Mouse (Mus musculus): ENCODE data around the gene Gfod2. TPM values are rescaled to one million over a fixed set of nuclear protein-coding genes. Genes with fewer than 3 reads are reported as not detected.

Gene Gfod2
- total and polyA plus RNA-seq, 3 experiments: 7.0 to 8.3 TPM; not detected in 1

DNA sequence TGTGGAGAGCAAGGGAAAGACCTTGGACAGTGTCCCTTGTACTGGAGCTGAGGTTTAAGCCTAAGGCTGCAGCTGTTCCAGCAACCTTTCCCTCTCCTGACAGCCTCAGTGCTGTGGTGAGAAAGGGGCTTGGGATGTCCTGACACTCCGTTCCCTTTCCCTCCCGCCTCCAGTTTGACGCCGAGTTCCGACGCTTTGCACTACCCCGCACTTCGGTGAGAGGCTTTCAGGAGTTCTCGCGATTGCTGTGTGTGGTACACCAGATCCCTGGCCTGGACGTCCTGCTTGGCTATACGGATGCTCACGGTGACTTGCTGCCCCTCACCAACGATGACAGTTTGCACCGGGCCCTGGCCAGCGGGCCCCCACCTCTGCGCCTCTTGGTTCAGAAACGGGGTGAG, 56.5 kb downstream of the Gfod2 start:
- H3K27ac ChIP-seq (ENCODE audit: control insufficient read depth, low read depth, low read length): no peak overlapping the region
- DNase-seq (ENCODE audit: low read depth, low spot score): no peak
- H3K79me2 ChIP-seq (ENCODE audit: control insufficient read depth, insufficient read depth, low read length, poor library complexity): peaks cover 10% of the 10 kb centered on the region
- H3K27me3 ChIP-seq (ENCODE audit: control insufficient read depth in 1 of 2, insufficient read depth in 2 of 2, low read length in 2 of 2): no peaks in the 10 kb centered on the region
- peaks cover 0 to 11% of the 10 kb centered on the region in 2 experiments; a peak in 2 of 4 replicates for H3K36me3 ChIP-seq (ENCODE audit: control insufficient read depth in 1 of 2, insufficient read depth in 2 of 2, low read length in 2 of 2)
- peaks cover 5 to 15% of the 10 kb centered on the region in 2 experiments; a peak in 3 of 4 replicates for H3K4me1 ChIP-seq (ENCODE audit: control insufficient read depth in 1 of 2, insufficient read depth in 2 of 2, low read length in 2 of 2)
- TF ChIP-seq NRF1 (IDR thresholded peaks at IDR 0.05; ENCODE audit: insufficient read depth, low read depth, low read length, poor library complexity, severe bottlenecking) (no peak), CHD1 (IDR thresholded peaks at IDR 0.05; ENCODE audit: low read depth, low read length) (no peak), GATA1 (IDR thresholded peaks at IDR 0.05; ENCODE audit: low read depth, low read length) (no peak), ETS1 (IDR thresholded peaks at IDR 0.05; ENCODE audit: low read depth, low read length) (no peak), MAZ (IDR thresholded peaks at IDR 0.05; ENCODE audit: low read depth, low read length) (no peak), MAX (IDR thresholded peaks at IDR 0.05; ENCODE audit: low read length) (no peak), NELFE (IDR thresholded peaks at IDR 0.05; ENCODE audit: low read depth, low read length) (no peak), ZNF384 (IDR thresholded peaks at IDR 0.05; ENCODE audit: low read depth, low read length) (no peak), KAT2A (conservative IDR thresholded peaks at IDR 0.05; ENCODE audit: low read depth, low read length) (no peak), TAL1 (IDR thresholded peaks at IDR 0.05; ENCODE audit: low read length) (no peak), MEF2A (IDR thresholded peaks at IDR 0.05; ENCODE audit: extremely low read depth, insufficient replicate concordance, low read depth, low read length, poor library complexity, severe bottlenecking) (no peak), CTCF (IDR thresholded peaks at IDR 0.05 in 2 of 3, conservative IDR thresholded peaks at IDR 0.05 in 1 of 3; ENCODE audit: control insufficient read depth in 1 of 3, insufficient read depth in 1 of 3, low read depth in 2 of 3, low read length in 3 of 3, poor library complexity in 1 of 3, severe bottlenecking in 1 of 3) (no peak), BHLHE40 (IDR thresholded peaks at IDR 0.05; ENCODE audit: borderline replicate concordance, low read depth, low read length) (no peak), RAD21 (IDR thresholded peaks at IDR 0.05; ENCODE audit: low read depth, low read length) (no peak), HCFC1 (IDR thresholded peaks at IDR 0.05; ENCODE audit: low read depth, low read length) (no peak), SMC3 (IDR thresholded peaks at IDR 0.05; ENCODE audit: low read depth, low read length) (no peak), USF1 (IDR thresholded peaks at IDR 0.05; ENCODE audit: low read depth, low read length) (no peak), GABPA (IDR thresholded peaks at IDR 0.05; ENCODE audit: low read depth, low read length) (no peak), EP300 (IDR thresholded peaks at IDR 0.05; ENCODE audit: low read depth in 1 of 2, low read length in 2 of 2) (no peak)
- H3K9ac ChIP-seq (ENCODE audit: control insufficient read depth, low read depth, low read length, poor library complexity, severe bottlenecking): peak overlapping the region; percentile 66
- no peaks in the 10 kb centered on the region for H3K9me3 ChIP-seq (replicated peaks; ENCODE audit: insufficient read depth, low read length)
- peak overlapping the region; percentile 63 to 65 for H3K4me3 ChIP-seq (ENCODE audit: control insufficient read depth in 1 of 2, insufficient read depth in 1 of 2, low read depth in 2 of 2, low read length in 2 of 2)
